Mouse (Mus musculus) kidney, postnatal 14 days (tissue): ENCODE data around the gene Trim71.

ENCODE experiments used
- DNase-seq: peaks from one replicate; pipeline ENCODE4 v3.0.0; 2022; ENCODE audit warnings: mixed read lengths

Trim71 gene

GRCm38 (mm10) chr9:114556276-114556855 is 7.8 kb downstream of the Trim71 start:
- no peak for DNase-seq

- DNase-seq = peak; percentile 61
Measured at GRCm38 (mm10) chr9:114554355-114554979, 9.7 kb downstream of the Trim71 start.

GRCm38 (mm10) chr9:114553828-114554227 is 10.3 kb downstream of the Trim71 start:
- DNase-seq = no peak

GRCm38 (mm10) chr9:114550033-114550432 is 14.1 kb downstream of the Trim71 start:
- no peak for DNase-seq

GRCm38 (mm10) chr9:114549117-114549516 is 15.1 kb downstream of the Trim71 start:
- DNase-seq = no peak

GRCm38 (mm10) chr9:114548496-114548895 is 15.7 kb downstream of the Trim71 start:
- no peak for DNase-seq

- peak; percentile 52 for DNase-seq
Measured at GRCm38 (mm10) chr9:114547643-114548077, 16.5 kb downstream of the Trim71 start.

- no peak for DNase-seq
Measured at GRCm38 (mm10) chr9:114546765-114547164, 17.4 kb downstream of the Trim71 start.

GRCm38 (mm10) chr9:114544754-114545393 is 19.3 kb downstream of the Trim71 start:
- DNase-seq = no peak

- DNase-seq = peak; percentile 55
Measured at GRCm38 (mm10) chr9:114543882-114544753, 20.1 kb downstream of the Trim71 start.

GRCm38 (mm10) chr9:114541279-114541741 is 22.9 kb downstream of the Trim71 start:
- no peak for DNase-seq

- DNase-seq = no peak
Measured at GRCm38 (mm10) chr9:114538996-114539563, 25.1 kb downstream of the Trim71 start.

- no peak for DNase-seq
Measured at GRCm38 (mm10) chr9:114536628-114537027, 27.5 kb downstream of the Trim71 start.

GRCm38 (mm10) chr9:114534747-114535517 is 29.2 kb downstream of the Trim71 start:
- DNase-seq = no peak

GRCm38 (mm10) chr9:114533848-114534247 is 30.3 kb downstream of the Trim71 start:
- no peak for DNase-seq

- DNase-seq = peak; percentile 63
Measured at GRCm38 (mm10) chr9:114531276-114531675, 32.9 kb downstream of the Trim71 start.

GRCm38 (mm10) chr9:114528680-114529048 is 35.5 kb downstream of the Trim71 start:
- DNase-seq = peak; percentile 49

- DNase-seq = peak; percentile 52
Measured at GRCm38 (mm10) chr9:114527992-114528679, 36.0 kb downstream of the Trim71 start.

- DNase-seq = peak; percentile 70
Measured at GRCm38 (mm10) chr9:114527085-114527484, 37.1 kb downstream of the Trim71 start.

GRCm38 (mm10) chr9:114526581-114526980 is 37.6 kb downstream of the Trim71 start:
- no peak for DNase-seq

- no peak for DNase-seq
Measured at GRCm38 (mm10) chr9:114525891-114526290, 38.3 kb downstream of the Trim71 start.
